Mouse (Mus musculus) layer of hippocampus, postnatal 25 days (tissue): ENCODE measurements at regions not wholly inside any gene's neighbourhood (a gene's known extent, or its start where the extent isn't known, plus 50 kb on each side); places are given as distances from the start of the nearest gene placed in this dataset.

Experiments used
- DNase-seq, 2 experiments: peaks; one replicate each; pipeline ENCODE4 v3.0.0; 2022; ENCODE audit warnings: mixed read lengths in 2 of 2, low spot score in 1 of 2; ENCODE audit errors: extremely low spot score in 1 of 2

- DNase-seq, result peak; percentile 7 to 25
Observed at GRCm38 (mm10) chr6:7472366-7473026, 82.2 kb upstream of the Tac1 start.

GRCm38 (mm10) chr6:7473730-7474129 lies 80.9 kb upstream of the Tac1 start:
- DNase-seq, result no peak

DNA sequence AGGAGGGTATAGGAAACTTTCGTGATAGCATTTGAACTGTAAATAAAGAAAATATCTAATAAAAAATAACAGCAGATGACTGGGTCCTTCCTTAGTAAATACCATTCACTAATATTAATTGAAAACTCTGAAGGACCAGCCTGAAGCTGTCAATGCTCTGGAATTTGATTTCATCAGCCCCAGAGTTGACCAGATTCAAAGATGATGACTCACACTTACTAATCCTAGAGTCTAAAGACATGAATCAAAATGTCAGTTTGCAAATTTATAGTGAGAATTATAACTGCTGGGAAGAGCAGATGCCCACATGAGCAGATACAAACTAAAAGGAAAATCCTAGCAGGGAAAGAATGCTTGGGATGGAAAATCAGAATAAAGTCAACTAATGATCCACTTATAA lies 77.8 kb upstream of the Tac1 start:
- no peak for DNase-seq

DNA sequence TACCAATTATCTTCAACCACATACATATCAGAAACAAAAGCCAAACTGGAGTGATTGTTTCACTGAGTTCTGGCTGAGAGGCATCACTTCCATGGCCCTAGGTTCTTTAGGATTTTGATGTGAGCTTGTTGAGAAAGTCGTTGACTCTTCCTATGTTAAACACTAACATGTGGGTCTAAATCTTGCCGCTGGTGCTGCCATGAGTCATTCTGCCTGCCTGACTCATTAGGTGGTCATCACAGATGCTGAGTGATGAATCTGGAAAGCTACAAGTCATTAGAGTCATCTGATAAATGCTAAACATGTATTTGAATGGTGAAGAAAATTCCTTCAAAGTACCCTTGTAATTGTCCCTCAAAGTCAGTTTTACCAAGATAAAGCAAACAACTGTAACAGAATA lies 60.4 kb upstream of the Tac1 start:
- DNase-seq, result no peak

DNA sequence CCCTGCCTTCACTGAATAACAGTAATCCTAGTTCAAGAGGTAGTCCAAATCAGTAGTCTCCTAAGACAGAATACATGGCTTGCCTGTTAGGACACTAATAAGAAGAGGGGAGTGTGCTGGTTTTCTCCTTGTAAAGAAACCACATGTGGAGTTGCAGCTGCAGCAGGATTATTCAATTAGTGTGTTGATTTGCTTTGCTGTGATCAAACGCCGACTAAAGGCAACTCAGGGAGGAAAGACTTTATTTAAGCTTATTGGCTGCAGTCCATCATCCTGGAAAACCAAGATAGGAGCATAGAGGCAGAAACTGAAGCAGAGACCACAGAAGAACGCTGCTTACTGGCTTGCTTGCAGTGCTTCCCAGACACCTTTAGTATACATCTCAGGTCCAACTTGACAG lies 57.9 kb upstream of the Tac1 start:
- no peak for DNase-seq
